Mouse (Mus musculus): Measurements from ENCODE around the gene Wwp2. TPM values are rescaled to one million over a fixed set of nuclear protein-coding genes. Genes with fewer than 3 reads are reported as not detected.

The Wwp2 gene
- polyA plus RNA-seq, 1 experiment from 2014 or later: 35.2 TPM

- Histone ChIP-seq H3K27ac (ENCODE audit: low read depth, low read length) (no peak overlapping the region), H3K27me3 (ENCODE audit: control insufficient read depth, insufficient read depth, low read length) (no peaks in the 10 kb centered on the region), H3K4me3 (ENCODE audit: low read depth, low read length) (no peak overlapping the region), H3K4me1 (ENCODE audit: control insufficient read depth, insufficient read depth, low read length) (no peaks in the 10 kb centered on the region), H3K9ac (ENCODE audit: low read depth, low read length) (no peak overlapping the region), H3K9me3 (replicated peaks; ENCODE audit: control insufficient read depth, low read length) (no peaks in the 10 kb centered on the region), H3K36me3 (ENCODE audit: control insufficient read depth, insufficient read depth, low read length) (no peaks in the 10 kb centered on the region), H3K4me2 (no peak overlapping the region)
- WGBS (ENCODE audit: insufficient replicate concordance): 51% methylated on average over 4 of the region's 4 CpGs
- ATAC-seq (replicated peaks; ENCODE audit: insufficient number of reproducible peaks, low FRiP score, low TSS enrichment): no peak
Measured at GRCm38 (mm10) chr8:107572497-107572896, 136.3 kb downstream of the Wwp2 start.

GRCm38 (mm10) chr8:107574771-107575170 is 138.6 kb downstream of the Wwp2 start:
- WGBS (ENCODE audit: insufficient replicate concordance): 81% methylated on average over 3 of the region's 3 CpGs
- H3K9me3 ChIP-seq (replicated peaks; ENCODE audit: control insufficient read depth, low read length): no peaks in the 10 kb centered on the region
- H3K4me1 ChIP-seq (ENCODE audit: control insufficient read depth, insufficient read depth, low read length): no peaks in the 10 kb centered on the region
- no peak overlapping the region for H3K27ac ChIP-seq (ENCODE audit: low read depth, low read length)
- no peak overlapping the region for H3K9ac ChIP-seq (ENCODE audit: low read depth, low read length)
- no peaks in the 10 kb centered on the region for H3K27me3 ChIP-seq (ENCODE audit: control insufficient read depth, insufficient read depth, low read length)
- no peak for ATAC-seq (replicated peaks; ENCODE audit: insufficient number of reproducible peaks, low FRiP score, low TSS enrichment)
- no peak overlapping the region for H3K4me3 ChIP-seq (ENCODE audit: low read depth, low read length)
- H3K4me2 ChIP-seq: no peak overlapping the region
- peaks cover 12% of the 10 kb centered on the region for H3K36me3 ChIP-seq (ENCODE audit: control insufficient read depth, insufficient read depth, low read length)

GRCm38 (mm10) chr8:107576702-107577101 is 140.5 kb downstream of the Wwp2 start:
- Histone ChIP-seq H3K9ac (ENCODE audit: low read depth, low read length) (peak overlapping the region; percentile 62; the same call in 1 of the 2 replicates), H3K36me3 (ENCODE audit: control insufficient read depth, insufficient read depth, low read length) (peaks cover 28% of the 10 kb centered on the region), H3K27me3 (ENCODE audit: control insufficient read depth, insufficient read depth, low read length) (no peaks in the 10 kb centered on the region), H3K27ac (ENCODE audit: low read depth, low read length) (no peak overlapping the region), H3K4me1 (ENCODE audit: control insufficient read depth, insufficient read depth, low read length) (no peaks in the 10 kb centered on the region), H3K4me3 (ENCODE audit: low read depth, low read length) (0 out of 2 replicates have a peak overlapping the region, but pooled peaks have one; percentile 14), H3K9me3 (replicated peaks; ENCODE audit: control insufficient read depth, low read length) (no peaks in the 10 kb centered on the region), H3K4me2 (peak overlapping the region; percentile 54)
- ATAC-seq (replicated peaks; ENCODE audit: insufficient number of reproducible peaks, low FRiP score, low TSS enrichment): no peak
- 14% methylated on average over 10 of the region's 10 CpGs for WGBS (ENCODE audit: insufficient replicate concordance)

GRCm38 (mm10) chr8:107577640-107578039 is 141.5 kb downstream of the Wwp2 start:
- H3K27ac ChIP-seq (ENCODE audit: low read depth, low read length): no peak overlapping the region
- H3K4me1 ChIP-seq (ENCODE audit: control insufficient read depth, insufficient read depth, low read length): no peaks in the 10 kb centered on the region
- peaks cover 37% of the 10 kb centered on the region for H3K36me3 ChIP-seq (ENCODE audit: control insufficient read depth, insufficient read depth, low read length)
- no peak overlapping the region for H3K9ac ChIP-seq (ENCODE audit: low read depth, low read length)
- H3K4me3 ChIP-seq (ENCODE audit: low read depth, low read length): no peak overlapping the region
- 74% methylated on average over 4 of the region's 4 CpGs for WGBS (ENCODE audit: insufficient replicate concordance)
- no peaks in the 10 kb centered on the region for H3K27me3 ChIP-seq (ENCODE audit: control insufficient read depth, insufficient read depth, low read length)
- no peak overlapping the region for H3K4me2 ChIP-seq
- H3K9me3 ChIP-seq (replicated peaks; ENCODE audit: control insufficient read depth, low read length): no peaks in the 10 kb centered on the region
- ATAC-seq (replicated peaks; ENCODE audit: insufficient number of reproducible peaks, low FRiP score, low TSS enrichment): no peak

- H3K27ac ChIP-seq (ENCODE audit: low read depth, low read length): no peak overlapping the region
- H3K4me3 ChIP-seq (ENCODE audit: low read depth, low read length): no peak overlapping the region
- no peak overlapping the region for H3K9ac ChIP-seq (ENCODE audit: low read depth, low read length)
- H3K27me3 ChIP-seq (ENCODE audit: control insufficient read depth, insufficient read depth, low read length): no peaks in the 10 kb centered on the region
- WGBS (ENCODE audit: insufficient replicate concordance): 83% methylated on average over 8 of the region's 8 CpGs
- H3K36me3 ChIP-seq (ENCODE audit: control insufficient read depth, insufficient read depth, low read length): peaks cover 37% of the 10 kb centered on the region
- no peak for ATAC-seq (replicated peaks; ENCODE audit: insufficient number of reproducible peaks, low FRiP score, low TSS enrichment)
- H3K4me1 ChIP-seq (ENCODE audit: control insufficient read depth, insufficient read depth, low read length): no peaks in the 10 kb centered on the region
- H3K4me2 ChIP-seq: no peak overlapping the region
- no peaks in the 10 kb centered on the region for H3K9me3 ChIP-seq (replicated peaks; ENCODE audit: control insufficient read depth, low read length)
Measured at GRCm38 (mm10) chr8:107578132-107578531, 142.0 kb downstream of the Wwp2 start.

- no peak for ATAC-seq (replicated peaks; ENCODE audit: insufficient number of reproducible peaks, low FRiP score, low TSS enrichment)
- peaks cover 41% of the 10 kb centered on the region for H3K36me3 ChIP-seq (ENCODE audit: control insufficient read depth, insufficient read depth, low read length)
- no peaks in the 10 kb centered on the region for H3K9me3 ChIP-seq (replicated peaks; ENCODE audit: control insufficient read depth, low read length)
- no peak overlapping the region for H3K4me3 ChIP-seq (ENCODE audit: low read depth, low read length)
- H3K4me1 ChIP-seq (ENCODE audit: control insufficient read depth, insufficient read depth, low read length): no peaks in the 10 kb centered on the region
- H3K9ac ChIP-seq (ENCODE audit: low read depth, low read length): no peak overlapping the region
- 80% methylated on average over 8 of the region's 8 CpGs for WGBS (ENCODE audit: insufficient replicate concordance)
- H3K4me2 ChIP-seq: no peak overlapping the region
- no peak overlapping the region for H3K27ac ChIP-seq (ENCODE audit: low read depth, low read length)
- no peaks in the 10 kb centered on the region for H3K27me3 ChIP-seq (ENCODE audit: control insufficient read depth, insufficient read depth, low read length)
Measured at GRCm38 (mm10) chr8:107578541-107578940, 142.4 kb downstream of the Wwp2 start.

GRCm38 (mm10) chr8:107580879-107581278 is 144.7 kb downstream of the Wwp2 start:
- H3K4me1 ChIP-seq (ENCODE audit: control insufficient read depth, insufficient read depth, low read length): no peaks in the 10 kb centered on the region
- H3K27ac ChIP-seq (ENCODE audit: low read depth, low read length): no peak overlapping the region
- H3K36me3 ChIP-seq (ENCODE audit: control insufficient read depth, insufficient read depth, low read length): peaks cover 55% of the 10 kb centered on the region

GRCm38 (mm10) chr8:107581536-107581935 is 145.4 kb downstream of the Wwp2 start:
- no peak overlapping the region for H3K9ac ChIP-seq (ENCODE audit: low read depth, low read length)
- ATAC-seq (replicated peaks; ENCODE audit: insufficient number of reproducible peaks, low FRiP score, low TSS enrichment): no peak
- peaks cover 55% of the 10 kb centered on the region for H3K36me3 ChIP-seq (ENCODE audit: control insufficient read depth, insufficient read depth, low read length)
- no peak overlapping the region for H3K27ac ChIP-seq (ENCODE audit: low read depth, low read length)
- no peak overlapping the region for H3K4me2 ChIP-seq
- no peaks in the 10 kb centered on the region for H3K9me3 ChIP-seq (replicated peaks; ENCODE audit: control insufficient read depth, low read length)
- 91% methylated on average over 4 of the region's 4 CpGs for WGBS (ENCODE audit: insufficient replicate concordance)
- H3K27me3 ChIP-seq (ENCODE audit: control insufficient read depth, insufficient read depth, low read length): no peaks in the 10 kb centered on the region
- no peak overlapping the region for H3K4me3 ChIP-seq (ENCODE audit: low read depth, low read length)
- H3K4me1 ChIP-seq (ENCODE audit: control insufficient read depth, insufficient read depth, low read length): peaks cover under 1% of the 10 kb centered on the region; the same call in 1 of the 2 replicates

More at GRCm38 (mm10) chr8:107580879-107581278, 144.7 kb downstream of the Wwp2 start:
- H3K4me3 ChIP-seq (ENCODE audit: low read depth, low read length): no peak overlapping the region
- 95% methylated on average over 13 of the region's 13 CpGs for WGBS (ENCODE audit: insufficient replicate concordance)
- no peaks in the 10 kb centered on the region for H3K27me3 ChIP-seq (ENCODE audit: control insufficient read depth, insufficient read depth, low read length)
- H3K4me2 ChIP-seq: no peak overlapping the region
- ATAC-seq (replicated peaks; ENCODE audit: insufficient number of reproducible peaks, low FRiP score, low TSS enrichment): no peak
- H3K9ac ChIP-seq (ENCODE audit: low read depth, low read length): no peak overlapping the region
- no peaks in the 10 kb centered on the region for H3K9me3 ChIP-seq (replicated peaks; ENCODE audit: control insufficient read depth, low read length)

GRCm38 (mm10) chr8:107582136-107582535 is 146.0 kb downstream of the Wwp2 start:
- no peak overlapping the region for H3K9ac ChIP-seq (ENCODE audit: low read depth, low read length)
- peaks cover 55% of the 10 kb centered on the region for H3K36me3 ChIP-seq (ENCODE audit: control insufficient read depth, insufficient read depth, low read length)
- 91% methylated on average over 11 of the region's 11 CpGs for WGBS (ENCODE audit: insufficient replicate concordance)
- H3K4me3 ChIP-seq (ENCODE audit: low read depth, low read length): no peak overlapping the region
- peaks cover 6% of the 10 kb centered on the region; the same call in 1 of the 2 replicates for H3K4me1 ChIP-seq (ENCODE audit: control insufficient read depth, insufficient read depth, low read length)
- ATAC-seq (replicated peaks; ENCODE audit: insufficient number of reproducible peaks, low FRiP score, low TSS enrichment): no peak
- H3K4me2 ChIP-seq: no peak overlapping the region
- H3K9me3 ChIP-seq (replicated peaks; ENCODE audit: control insufficient read depth, low read length): no peaks in the 10 kb centered on the region
- no peaks in the 10 kb centered on the region for H3K27me3 ChIP-seq (ENCODE audit: control insufficient read depth, insufficient read depth, low read length)
- H3K27ac ChIP-seq (ENCODE audit: low read depth, low read length): no peak overlapping the region

Data from heart, embryonic 11.5 days (tissue).